Mouse (Mus musculus) urinary bladder, adult 2 months (tissue): ENCODE measurements at regions not wholly inside any gene's neighbourhood (a gene's known extent, or its start where the extent isn't known, plus 50 kb on each side); places are given as distances from the start of the nearest gene placed in this dataset.
A peak's percentile ranks its signal among the peaks of the same experiment; 100 is the strongest.

ENCODE experiments used
- DNase-seq: peaks from one replicate; pipeline ENCODE4 v3.0.0; 2022; ENCODE audit warnings: low spot score

DNA sequence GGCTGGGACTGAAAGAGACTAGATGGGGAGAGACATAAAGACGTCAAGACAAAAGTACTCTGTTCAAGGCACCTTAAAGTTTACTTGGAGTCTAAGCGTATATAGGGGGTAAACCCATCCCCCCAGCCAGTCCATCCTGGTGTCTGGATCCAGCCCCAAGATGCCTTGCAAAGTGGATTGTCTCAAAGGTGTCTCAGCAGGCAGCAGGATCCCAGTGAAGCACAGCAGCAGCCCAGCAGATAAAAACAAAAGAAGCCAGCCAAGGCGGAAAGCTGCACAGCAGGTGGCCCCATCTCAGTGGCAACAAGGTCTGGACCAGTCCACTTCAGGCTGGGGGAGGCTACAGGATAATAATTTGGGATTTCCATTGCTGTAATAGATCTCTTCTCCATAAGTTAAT, 72.0 kb upstream of the Col5a2 start:
- DNase-seq = no peak

DNA sequence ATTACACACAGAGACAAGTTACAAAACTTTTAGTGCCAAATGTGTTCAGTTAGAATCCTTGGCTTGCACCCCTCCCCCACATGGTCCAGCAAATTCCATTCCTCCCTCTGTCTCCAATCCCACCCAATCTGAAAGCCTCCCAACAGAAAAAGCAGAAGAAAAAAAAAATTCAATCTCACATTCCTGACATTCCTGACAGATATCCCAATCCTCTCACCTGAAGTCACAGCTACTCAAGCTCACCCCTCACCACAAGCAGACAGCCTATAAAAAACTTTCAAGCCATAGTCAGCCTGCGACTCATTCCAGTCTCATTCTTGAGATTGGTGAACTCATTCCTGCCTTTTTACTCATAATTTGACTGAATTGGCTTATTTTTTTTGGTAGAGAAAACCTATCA, 77.4 kb upstream of the Col5a2 start:
- no peak for DNase-seq

DNA sequence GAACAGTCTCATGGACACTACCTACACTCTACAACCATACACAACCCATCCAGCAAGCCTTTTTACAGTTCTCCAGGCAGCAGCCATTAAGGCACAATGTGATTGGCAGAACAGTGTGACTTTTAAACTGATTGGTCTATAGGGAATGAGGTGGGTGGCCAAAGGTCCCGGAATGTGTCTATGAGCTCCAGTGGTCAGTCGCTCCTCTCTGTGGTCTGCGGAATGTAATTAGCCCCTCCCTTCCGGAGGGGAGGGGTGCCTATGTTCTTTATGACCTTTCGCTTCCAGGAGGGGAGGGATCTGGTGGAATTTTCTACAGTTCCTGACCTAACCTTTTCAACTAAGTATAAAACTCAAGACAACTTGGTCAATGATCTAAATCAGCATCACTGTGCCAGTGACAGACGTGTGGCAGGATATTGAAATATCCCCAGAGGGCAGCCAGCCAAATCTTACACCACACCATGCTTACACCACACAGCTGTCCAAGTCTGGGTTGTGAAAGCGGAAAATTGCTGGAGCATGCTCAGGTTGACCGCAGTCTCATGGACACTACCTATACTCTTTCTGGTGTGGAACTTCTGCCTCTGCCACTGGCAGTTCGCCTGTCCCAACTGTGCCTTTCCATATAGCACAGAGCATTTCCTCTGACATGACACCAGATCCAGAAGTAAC, 84.4 kb upstream of the Col5a2 start:
- DNase-seq = no peak

DNA sequence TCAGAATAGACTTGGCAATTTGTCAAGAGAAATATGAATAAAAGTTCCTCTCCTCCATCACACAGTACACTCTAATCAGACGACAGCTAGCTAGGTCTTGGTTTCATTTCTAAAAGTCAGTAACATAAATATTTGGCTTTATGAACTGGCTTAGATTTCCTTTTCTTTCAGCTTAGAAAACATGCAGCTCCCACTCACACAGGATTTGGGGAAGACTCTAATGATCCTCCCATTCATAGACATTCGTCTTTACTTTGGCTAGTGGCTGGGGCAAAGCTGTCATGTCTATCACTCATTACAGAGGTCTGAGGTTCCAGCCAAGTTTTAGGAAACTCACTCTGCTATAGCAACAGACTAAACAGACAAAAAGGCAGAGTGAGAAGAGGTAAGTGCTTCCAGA, 94.2 kb upstream of the Col5a2 start:
- DNase-seq = no peak

DNA sequence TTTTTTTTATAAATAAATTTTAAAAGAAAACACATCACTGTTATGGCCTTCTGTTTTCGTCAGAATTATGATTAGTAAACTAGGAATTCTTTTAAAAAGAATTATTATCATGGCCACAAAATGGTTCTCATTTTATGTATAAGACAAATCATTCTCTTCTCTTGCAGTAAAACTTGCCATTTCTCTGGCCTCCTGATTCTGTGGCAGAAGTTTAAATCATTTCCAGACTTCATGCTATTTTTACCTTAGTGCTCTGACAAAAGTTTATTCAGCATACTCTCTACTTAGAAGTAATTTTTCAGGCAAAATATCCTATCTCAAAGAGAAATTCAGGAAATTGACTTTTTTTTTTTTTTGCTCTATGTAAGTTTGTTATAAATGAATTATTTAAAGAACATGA, 96.3 kb upstream of the Col5a2 start:
- no peak for DNase-seq

DNA sequence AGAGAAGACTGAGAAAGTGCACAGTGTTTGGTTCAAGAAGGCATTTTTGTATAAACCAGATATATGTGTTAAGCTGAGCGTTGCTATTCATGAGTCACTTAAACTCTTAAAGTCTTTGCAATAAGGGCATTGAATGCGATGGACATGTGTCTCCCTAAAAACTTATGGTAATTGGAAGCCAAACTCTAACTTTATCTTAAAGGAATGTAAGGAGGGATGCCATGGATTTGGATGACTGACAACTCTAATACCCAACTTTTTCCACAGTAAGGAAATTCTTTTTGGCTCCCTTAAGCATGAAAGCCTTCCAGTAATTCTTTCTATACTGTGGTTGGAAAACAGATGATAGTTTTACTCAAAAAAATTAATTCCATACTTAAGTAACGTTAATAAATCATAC, 96.9 kb upstream of the Col5a2 start:
- no peak for DNase-seq

DNA sequence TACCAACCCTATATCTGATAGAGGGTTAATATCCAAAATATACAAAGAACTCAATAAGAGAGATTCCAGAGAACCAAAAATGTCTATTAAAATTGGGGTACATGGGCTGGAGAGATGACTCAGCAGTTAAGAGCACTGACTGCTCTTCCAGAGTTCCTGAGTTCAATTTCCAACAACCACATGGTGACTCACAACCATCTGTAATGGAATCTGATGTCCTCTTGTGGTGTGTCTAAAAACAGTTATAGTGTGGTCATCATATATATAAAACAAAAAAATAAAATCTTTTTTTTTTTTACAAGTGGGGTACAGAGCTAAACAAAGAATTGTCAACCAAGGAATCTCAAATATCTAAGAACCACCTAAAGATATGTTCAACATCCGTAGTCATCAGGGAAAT, 102.5 kb upstream of the Col5a2 start:
- DNase-seq = no peak

DNA sequence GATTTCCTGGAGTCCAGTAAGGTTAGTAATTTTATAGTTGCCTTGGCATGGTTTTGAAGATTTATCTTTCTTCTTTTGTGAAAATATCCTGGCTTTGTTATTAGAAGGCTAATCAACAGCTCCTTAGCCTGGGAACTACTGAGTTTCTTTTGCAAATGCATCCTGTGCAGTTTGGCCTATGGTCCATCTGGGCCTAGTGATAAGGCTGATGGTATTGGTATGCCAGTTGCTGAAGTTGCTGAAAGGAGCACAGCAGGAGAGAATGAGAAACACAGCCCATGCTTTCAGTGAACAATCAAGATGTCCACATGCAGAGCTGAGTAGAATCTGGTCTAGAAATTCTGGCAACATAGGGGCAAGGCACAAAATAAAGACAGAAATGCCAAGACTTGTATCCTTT, 105.2 kb upstream of the Col5a2 start:
- no peak for DNase-seq

DNA sequence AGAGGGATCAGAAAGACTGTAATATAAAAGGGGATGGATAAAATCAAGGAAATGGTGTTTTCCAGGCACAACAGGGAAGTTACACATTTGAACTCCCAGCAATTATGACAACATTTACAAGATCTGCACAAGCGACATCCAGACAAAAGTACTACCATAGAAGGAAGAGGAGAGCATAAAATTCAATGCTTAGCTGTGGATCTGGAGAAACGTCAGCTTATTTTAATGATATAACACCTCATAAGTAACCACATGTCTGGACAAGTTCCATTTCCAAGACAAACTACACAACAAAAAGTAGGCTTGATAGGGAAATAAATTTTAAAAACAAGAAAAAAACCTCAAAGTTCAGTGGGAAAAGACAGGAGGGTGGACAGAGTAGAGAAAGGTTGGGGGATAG, 115.9 kb upstream of the Col5a2 start:
- DNase-seq = no peak

DNA sequence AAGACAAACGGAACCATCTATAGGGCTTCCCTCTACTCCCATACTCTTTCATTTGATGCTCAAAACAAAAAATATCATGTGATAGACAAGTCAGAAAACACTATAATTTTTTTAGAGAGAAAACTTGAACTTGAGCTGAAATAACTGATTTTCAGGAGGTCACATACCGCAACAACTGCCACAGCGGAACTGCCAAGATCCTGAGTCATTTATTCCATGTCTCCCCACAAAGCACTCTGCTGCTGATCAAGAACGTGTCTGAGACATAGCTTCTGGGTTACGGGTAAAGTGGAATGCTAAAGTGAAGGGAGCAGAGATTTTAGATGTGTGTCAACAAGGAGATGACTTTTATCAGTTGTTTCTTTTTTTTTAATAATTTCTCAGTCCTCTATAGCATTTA, 122.8 kb upstream of the Col5a2 start:
- DNase-seq = no peak

DNA sequence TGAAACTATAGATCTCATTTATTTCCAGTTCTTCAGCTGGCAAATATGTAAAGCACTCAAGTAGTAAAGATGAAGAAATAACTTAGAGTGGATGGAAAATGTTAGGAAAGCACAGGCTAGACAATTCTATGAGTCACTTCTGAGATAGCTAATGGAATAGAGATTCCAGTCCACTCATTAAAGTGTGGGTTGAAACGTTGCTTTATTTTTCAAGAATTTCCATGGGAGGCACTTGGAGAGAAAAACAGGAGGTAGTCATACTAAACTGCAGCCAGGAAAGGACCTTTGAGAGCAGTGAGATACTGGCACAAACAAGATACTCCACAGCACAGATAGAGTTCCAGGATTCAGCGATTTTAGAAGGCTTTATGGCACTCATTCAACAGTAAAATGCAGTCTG, 123.7 kb upstream of the Col5a2 start:
- DNase-seq = no peak

DNA sequence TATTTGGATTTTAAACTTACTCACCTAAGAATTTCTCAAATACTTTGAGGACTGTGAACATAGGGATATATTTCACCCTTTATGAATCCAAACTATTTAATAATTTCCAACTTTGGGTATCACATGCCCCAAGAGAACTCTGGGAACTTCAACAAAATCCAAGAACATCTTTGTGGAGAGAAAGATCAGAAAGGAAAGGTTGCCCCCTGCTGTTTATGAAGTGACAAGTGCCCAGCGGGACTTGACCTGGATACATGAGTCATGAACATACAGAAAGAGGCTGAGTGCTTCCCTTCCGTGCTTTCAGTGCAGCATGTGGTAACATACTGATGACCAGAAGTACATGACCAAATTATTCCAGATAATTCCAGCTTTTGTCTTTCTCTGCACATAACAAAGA, 124.8 kb upstream of the Col5a2 start:
- no peak for DNase-seq

DNA sequence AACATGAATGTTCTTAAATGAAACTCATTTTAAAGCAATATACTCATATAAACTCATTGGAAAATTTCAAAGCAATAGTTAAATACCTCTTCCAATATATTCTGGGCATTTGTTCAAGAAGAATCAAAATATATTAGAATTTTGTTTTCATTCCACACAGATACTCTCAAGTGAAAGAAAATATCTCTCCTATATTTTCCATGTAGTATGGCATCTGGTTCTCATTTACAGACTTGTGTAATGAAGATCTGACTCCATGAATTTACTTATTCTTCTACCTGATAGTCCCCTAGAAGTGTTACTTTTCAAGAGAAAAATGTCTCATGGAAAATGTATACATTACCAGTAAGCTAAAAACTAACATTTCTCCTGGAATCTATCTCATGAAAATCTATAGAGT, 144.2 kb upstream of the Col5a2 start:
- DNase-seq = no peak

DNA sequence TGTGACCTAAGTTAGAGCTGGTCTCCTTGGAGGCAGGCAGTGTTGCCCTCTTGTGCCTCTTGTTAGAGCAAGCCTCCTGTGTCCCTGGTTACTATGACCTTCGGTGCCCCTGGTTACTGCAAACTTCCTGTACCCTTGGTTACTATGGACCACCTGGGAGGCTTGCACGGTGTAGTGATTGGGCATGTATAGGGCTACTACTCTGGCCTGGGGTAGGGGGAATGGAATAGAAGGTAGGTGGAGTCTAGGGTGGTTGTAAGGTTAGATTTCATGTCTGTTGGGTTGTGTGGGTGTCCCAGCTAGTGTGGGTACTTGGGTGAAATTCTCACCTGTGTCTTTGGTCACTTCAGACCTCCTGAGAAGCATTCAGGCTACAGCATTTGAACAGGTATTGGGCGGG, 141.7 kb upstream of the Wdr75 start:
- no peak for DNase-seq

DNA sequence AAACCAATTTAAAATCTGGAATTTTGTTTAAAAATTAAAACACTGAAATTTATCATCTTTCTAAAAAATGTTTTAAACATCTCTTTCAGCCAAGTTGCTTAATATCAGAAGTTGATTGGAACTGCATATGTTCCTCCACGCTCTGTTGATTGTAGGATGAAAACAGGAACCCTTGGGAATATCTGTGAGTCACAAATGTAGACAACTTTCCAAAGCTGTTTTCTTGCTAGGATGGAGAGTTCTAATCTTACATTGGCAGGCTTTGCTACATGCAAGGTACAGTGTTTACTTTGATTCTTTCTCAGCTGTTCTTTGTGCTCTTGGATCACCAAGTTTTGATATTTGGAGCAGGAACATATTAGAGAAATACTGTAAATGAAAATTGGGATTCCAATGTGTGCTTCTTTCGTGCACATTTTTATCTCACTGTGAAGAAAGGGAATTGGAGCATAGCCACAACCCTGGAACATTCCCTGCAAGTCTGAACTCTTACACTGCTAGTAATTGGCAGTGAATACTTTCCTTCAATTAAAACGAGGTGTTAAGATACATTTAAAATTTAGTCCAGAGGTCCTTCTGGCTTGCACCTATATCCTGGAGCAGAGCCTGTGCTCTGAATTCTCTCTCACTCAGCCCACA, 131.0 kb upstream of the Wdr75 start:
- DNase-seq = no peak

DNA sequence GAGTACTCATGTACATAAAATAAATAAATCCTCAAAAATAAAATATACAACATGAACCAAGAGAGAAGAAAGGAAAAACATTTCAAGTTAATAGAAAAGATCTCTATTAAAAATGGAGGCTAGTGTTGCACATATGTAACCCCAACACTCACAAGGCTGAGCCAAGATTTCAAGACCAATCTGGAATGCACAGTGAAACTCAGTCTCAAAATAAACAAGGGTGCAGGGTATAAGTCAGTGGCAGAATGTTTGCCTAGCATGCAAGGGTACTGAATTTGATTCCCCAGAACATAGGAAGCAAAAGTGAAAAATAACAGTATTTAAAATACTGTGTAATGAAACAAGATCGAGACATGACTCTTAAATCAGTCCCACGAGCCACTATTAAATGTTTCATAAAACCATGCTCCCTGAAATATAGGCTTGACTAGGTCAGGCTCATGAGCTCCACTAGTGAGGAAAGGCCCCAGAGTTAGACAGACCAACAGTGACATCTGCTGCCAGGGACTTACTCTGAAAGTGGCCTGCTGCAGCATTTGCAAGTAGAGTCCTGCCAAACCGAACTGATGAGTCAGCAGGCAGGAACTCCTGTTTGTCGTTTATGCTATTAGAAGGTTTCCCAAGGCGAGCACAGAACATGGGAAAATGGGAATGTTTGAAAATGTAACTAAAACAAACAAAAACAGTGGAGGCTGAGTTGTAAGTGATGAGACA, 122.4 kb upstream of the Wdr75 start:
- peak; percentile 30 for DNase-seq

DNA sequence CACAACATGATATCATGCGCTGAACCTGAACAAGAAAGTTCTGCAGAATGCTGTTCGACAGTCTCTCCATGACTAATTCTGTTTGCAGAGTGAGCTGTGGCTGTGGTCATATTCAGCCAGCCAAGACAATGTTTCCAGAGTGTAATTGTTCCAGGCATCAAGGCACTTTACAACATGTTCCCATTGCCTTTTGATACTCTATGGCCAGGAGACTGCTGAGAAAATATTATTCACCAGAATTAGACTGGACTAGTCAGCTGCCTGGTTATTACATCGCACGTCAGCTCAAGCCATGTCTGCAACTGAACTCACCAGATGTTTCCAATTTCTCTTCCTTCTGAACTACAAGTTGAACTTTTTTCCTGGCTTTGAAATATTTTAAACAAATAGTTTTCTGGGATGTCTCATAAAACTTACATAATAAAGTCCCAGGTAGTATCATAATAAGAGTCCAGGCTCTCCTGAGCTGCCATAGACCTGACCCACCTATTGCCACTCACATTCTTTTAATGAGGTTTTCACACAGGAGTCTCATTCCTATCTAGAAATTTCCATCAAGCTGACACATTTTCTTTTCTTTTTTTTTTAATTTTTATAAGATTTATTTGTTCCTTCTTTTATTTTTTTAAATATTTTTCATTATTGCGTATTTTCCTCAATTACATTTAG, 119.1 kb upstream of the Wdr75 start:
- no peak for DNase-seq

DNA sequence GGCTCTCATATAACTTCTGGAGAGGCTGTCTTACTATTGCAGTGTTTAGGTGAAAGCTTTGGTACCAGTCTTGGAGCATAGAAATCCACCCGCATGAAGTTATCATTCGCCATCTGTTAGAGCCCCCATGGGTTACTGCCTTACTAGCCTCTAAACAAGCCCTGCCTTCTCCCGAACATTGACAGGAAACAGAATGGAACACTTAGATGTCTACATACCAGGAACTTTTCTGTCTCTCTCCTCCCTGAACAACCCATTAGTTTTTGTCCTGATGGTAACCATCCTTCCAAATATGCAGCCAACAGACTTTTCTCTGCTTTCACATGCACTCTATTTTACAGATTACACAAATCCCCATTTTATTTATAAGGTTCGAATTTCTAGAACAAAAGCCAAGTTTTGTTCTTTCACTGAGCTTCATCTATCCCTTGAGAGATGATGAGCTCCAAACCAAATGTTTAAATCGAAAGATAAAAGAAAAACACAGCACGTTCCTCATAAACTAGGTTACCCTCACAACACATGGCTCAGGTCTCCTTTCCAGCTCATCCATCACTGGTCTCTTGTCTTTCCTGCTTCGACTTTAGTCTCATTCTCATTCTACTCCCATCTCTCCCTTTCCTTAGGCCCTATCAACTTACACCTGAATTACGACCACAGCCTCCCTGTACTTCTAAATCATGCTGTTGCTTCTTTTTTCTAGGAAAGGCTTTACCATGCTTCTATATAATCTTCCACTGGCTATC, 114.8 kb upstream of the Wdr75 start:
- no peak for DNase-seq

DNA sequence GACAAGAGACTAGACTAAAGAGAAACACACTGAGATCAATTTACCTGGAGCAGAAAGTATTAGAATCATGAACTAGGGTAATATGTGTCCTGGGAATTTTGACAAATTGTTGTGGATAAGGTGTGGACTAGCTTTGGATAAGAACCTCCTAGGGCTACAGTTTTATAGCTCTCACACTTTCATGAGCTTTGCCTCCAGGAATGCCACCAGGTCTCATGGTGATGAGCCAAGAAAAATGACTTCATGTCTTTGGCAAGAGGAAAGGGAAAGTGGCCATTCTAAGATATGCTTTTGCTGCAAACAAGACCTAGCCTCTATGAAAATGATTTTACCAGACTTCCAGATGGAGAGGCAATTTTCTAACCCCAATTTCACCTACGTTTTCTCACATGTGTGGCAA, 94.1 kb upstream of the Wdr75 start:
- no peak for DNase-seq

DNA sequence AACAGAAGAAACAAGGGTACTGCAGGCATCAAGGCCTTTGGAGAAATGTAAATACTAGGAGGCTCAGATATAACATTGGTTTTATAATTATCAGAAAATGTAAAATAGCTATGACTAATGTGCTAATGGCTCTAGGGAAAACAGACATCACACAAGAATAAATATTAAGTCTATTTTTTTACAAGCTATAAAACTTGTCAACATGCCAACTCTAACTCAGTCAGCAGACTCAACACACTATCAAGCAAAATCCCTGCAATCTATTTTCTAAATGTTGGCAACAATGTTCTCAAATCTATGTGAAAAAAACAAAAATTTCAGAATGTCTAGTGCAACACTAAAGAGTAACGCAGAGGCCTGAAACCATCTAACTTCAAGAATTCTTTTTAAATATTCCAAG, 93.5 kb upstream of the Wdr75 start:
- DNase-seq = no peak

DNA sequence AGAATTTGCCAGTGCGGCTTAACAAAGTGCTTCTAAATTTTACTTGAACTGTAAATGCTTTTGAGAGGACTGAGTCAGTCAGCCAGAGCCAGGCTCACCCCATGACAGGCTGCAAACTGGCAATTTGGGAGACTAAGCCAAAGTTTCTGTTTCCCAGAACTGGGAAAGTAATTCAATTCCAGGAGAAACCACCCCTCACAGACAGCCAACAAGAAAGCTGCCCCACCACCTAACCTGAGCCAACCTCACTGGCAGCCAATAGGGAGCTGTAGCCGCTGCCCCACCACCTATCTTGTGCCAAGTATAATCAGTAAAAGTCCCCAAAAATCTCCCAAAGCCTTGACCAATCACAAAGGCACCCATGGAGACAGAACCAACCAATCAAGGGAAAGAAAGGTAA, 71.6 kb upstream of the Wdr75 start:
- DNase-seq = no peak

DNA sequence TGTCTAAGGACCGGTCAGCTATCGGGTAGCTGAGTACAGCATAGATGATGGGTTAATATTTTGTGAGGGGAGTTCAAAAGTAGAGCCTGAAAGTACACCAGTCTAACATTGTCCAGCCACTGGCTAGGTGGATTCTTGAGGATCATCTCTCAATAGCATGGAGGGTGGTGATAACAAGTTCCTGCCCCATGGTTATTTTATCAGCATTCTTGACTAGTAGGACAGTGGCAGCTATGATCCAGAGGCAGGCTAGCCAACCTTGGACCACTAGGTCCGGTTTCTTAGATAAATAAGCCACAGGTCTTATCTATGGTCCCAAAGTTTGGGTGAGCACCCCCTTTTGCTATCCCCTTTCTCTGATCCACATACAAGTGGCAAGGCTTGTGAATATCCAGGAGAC, 62.0 kb upstream of the Wdr75 start:
- no peak for DNase-seq
